Mouse (Mus musculus) spleen, postnatal 10 days (tissue): ENCODE data around the gene Gtf2a2.

Experiments used
- DNase-seq, 2 experiments: peaks; one replicate each; pipeline ENCODE4 v3.0.0; 2021 to 2022; ENCODE audit warnings: low spot score in 2 of 2

Gene Gtf2a2

DNA sequence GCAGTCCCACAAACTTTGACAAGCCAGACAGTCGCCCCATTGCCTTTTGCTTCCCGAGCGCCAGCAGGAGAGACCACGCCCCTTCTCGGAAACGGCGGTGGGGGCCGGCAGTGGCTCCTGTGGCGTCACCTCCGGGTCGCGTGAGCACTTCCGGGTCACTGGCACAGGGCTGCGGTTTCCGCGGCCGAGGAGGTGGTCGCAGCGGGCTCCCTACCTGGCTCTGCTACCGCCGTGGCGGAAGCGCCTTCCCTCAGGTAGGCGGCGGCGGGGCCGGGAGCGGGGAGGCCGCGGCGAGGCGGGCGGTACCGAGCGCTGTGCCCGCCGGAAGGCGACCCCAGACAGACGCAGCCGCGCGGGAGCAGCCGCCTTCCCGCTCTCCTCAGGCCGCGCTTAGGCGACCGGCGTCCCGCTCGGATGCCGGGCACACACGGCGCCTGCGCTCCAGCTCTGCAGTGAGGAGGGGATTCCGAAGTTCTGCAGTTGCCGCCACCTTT lies at the start of gene Gtf2a2:
Gtf2a2 (plus strand) TSS at position 143 of the 494 bp plus-strand sequence.
- DNase-seq, result peak; percentile 93 to 96

DNA sequence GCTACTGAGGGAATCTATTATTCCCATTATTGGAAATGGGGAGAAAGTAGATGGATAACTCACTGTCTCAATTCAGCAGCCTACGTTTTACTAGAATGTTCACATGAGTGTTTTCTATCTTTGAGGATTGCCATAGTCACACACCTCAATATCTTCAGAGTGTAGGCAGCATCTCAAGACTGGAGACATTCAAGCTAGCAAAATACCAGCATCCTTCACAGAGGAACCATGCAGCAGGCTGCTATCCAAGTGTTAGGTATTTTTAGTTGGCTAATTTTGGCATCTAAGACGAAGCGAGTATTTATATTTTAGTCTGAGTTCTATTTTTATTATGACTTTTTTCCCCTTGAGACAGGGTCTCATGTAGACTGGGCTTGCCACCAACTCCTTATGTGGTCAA lies 48.0 kb upstream of the Gtf2a2 start:
- no peak for DNase-seq

DNA sequence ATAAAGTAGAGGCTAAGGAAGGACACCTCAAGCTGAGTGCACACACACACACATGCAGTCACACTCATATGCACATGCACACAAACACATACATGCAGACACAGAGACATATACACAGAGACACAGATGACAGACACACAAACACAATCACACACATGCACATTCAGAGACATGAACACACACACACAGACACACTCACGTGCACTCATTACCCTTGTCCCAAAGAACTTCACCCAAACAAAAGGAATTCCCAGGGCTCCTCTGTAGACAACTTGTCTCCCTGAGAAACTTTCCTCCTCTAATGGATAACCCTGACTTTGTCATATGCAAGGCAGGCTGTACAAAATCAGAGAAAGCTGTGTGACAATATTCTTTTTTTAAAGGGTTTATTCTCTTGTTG lies 26.8 kb upstream of the Gtf2a2 start:
- no peak for DNase-seq

DNA sequence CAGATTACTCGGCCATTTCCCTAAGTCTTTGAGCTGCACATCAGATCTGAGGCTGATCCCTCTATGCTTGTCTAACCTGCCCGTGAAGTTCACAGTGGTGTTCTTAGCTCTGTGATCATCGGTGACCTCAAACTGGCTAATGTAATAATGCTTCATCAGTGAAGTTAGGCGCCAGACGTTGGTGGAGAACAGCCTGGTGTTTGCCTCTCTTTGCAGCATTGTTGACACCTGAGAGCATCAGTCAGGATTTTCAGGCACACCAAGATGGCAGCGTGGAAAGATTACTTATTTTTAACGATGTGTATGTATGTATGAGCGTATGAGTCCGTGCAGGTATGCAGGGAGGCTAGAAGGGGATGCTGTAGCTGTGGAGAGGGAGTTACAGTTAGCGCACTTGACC lies 26.3 kb upstream of the Gtf2a2 start:
- DNase-seq, result no peak

DNA sequence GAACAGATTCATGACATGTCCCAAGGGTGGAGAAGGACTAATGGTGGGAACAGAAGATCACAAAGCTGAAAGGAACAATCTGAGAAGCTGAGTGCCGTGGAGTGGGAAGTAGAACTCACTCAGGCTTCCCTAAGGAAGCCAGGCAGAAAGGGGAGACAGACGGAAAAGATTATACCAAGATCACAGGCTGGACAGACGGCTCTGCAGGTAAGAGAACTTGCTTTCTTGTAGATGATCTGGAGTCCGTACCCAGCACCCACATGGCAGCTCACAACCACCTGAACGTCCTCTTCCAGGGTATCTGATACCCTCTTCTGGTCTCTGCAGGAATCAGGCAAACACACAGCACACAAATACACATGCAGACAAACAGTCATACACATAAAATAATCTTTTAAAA lies 25.8 kb upstream of the Gtf2a2 start:
- DNase-seq, result no peak

DNA sequence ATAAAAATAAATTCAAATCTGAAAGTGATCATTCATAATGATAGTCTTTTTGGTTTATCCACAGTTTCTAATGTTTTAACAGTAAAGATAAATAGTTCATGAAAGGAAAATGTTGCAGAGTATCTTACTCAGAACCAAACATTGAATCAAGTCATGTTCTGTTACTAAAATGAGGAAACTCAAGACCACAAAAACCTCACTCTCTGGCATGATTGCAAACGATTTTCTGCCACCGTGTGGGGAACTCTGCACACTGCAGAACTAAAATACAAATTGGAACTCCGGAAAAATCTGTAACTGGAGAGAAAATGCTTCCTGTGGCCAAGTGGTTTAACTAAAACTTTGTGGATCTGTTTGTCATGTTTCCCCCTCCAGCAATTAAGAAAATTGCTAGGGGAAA lies 24.8 kb upstream of the Gtf2a2 start:
- DNase-seq, result peak; percentile 20 to 66

DNA sequence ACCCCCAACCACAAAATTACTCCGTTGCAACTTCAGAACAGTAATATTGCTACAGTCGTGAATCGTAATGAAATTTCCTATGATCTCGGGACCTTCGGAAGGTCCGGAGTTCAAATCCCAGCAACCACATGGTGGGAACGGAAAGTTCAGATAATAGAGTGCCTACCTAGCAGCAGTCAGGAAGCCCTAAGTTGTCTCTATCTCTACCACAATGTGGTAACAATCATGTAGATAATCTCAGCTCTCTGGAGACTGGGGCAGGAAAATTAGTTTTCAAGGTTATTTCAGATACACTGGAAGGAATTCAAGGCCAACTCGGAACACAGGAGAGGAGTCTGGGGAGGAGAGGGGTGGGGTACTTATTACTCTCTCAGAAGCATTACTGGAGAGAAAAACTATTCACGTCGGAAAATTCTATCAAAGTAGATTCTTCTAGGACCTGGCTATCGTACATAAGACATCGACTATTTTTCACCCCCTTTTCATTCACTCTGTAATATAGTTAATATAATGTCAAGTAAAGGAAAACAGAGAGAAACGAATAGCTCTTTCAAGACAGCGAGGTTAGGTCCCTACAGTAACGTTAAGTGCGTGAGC lies 23.5 kb upstream of the Gtf2a2 start:
- DNase-seq, result no peak

DNA sequence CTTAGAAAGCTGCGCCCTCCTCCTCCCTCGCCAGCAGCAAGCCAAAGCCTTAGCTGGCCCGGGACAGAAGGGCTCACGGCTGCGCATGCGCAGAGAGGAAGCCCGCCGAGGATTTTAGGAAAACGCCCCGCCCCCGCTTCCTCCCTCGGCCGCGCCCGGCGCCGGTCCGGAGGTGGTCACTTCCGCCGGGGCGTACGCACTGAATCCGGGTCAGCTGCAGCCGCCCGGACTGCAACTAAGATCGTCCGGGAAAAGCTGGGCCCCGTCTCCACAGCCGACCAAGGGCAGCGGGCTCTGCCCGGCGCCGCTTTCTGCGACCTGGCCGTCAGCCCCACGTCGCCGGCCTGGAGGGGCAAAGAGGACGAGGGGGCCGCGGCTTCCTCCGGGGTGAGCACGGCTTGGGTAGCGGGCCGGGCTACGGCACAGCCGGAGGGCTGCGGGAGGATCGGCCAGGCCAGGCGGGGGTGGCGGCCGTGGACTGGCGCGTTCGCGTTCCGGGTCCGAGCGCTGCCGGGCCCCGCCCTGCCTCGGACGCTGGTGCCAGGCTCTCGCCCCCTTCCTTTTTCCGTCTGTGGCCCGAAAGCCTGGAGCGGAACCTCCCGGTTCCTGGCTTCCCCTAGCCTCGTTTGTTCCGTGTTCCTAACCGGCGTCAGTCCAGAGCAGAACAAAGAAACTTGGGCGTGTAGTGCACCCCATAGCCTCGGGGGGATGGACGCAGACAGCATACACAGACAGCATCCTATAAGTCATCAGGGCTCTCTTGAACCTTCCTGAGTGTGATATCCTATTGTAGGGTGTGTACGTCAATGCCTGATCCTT lies 22.8 kb upstream of the Gtf2a2 start, which contains the start of gene Bnip2:
Bnip2 (plus strand) TSS at position 164 of the 819 bp plus-strand sequence.
- DNase-seq, result peak; percentile 90 to 95

DNA sequence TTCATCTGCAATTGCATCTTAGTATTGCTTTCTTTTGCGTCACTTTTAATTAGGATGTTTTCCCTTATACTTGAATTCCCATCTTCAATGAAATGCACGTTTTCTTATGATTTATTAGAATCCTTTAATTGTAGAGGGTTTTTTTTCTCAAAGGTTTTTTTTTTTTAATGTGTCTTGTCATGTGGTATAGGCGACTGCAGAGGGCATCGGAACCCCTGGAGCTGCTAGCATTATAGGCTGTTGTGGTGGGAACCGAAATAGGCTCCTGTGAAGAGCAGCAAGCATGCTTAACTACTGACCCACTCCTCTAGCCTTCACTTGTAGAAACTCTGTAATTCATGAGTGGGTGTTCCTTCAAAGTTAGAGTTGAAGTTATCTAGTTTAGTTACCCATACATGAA lies 22.0 kb upstream of the Gtf2a2 start:
- DNase-seq, result peak in 1 of 2 experiments; percentile 24

DNA sequence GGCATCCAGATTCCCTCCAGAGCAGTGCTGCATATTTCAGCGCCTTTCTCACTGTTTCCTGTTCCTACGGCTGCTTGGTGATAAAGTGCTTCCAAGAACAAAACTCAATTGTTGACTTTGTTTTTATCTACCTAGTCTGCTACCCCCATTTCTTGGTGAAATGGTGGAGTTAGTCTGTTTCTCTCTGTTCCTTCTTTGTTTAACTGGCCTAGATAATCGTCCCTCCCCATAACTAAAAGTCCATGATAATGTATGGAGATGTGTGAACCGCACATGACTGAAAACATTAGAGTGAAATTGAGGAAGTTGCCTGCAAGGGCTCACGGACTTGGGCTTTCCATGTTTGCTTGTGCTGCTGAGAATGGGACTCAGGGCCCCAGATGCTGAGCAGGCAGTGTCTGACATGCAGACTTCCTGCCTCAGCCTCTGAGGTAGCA lies 19.5 kb upstream of the Gtf2a2 start:
- peak in 1 of 2 experiments; percentile 18 for DNase-seq

DNA sequence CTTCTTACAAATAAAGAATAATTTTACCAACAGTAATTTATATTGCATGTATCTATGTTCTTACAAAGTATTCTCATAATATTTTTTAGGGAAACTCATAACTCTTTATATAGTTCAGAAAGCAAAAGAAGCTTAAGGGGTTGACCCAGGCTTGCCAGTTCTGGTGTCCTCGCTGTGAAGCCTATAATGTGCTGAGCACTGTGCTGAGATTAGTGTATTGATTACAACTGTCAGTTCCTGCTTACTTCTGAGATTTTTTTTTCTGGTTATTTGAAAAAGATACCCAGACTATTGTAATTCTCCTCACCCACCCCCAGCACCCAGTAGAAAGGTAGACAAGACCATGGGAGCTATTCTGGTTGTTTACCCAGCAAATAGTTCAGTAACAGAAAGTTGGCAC lies 18.9 kb upstream of the Gtf2a2 start:
- no peak for DNase-seq

DNA sequence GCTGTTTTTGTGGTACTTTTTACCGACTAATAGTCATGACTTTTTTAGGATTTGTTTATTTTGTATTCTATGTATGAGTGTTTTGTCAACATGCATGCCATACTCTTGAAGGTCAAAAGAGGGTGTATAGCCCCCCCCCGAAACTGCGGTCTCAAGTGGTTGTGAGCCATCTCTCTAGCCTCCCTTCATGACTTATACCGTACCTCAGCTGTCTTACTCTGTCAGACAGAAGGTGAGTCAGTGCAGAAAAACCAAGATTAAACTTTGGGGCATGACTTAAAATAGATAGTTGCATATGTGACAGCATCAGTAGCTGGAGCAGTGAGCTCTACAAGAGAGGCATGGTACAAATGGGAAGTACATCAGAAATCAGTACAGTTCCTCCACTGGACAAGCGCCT lies 17.8 kb upstream of the Gtf2a2 start:
- DNase-seq, result no peak

DNA sequence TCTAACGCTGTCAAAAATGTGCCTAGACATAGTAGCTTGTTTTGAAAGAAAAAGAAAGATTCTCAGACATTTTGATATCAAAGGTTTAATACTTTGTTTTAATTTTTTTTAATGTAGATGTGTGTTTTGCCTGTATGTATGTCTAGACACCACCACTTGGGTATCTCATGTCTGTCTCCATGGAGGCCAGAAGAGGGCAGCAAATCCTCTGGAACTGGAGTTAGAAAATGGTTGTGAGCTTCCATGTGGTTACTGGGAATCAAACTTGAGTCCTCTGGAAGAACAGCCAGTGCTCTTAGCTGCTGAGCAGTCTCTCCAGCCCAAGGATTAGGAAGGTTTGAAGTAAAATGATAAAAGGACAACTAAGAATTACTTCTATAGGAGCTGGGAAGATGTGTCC lies 13.0 kb upstream of the Gtf2a2 start:
- DNase-seq, result no peak

DNA sequence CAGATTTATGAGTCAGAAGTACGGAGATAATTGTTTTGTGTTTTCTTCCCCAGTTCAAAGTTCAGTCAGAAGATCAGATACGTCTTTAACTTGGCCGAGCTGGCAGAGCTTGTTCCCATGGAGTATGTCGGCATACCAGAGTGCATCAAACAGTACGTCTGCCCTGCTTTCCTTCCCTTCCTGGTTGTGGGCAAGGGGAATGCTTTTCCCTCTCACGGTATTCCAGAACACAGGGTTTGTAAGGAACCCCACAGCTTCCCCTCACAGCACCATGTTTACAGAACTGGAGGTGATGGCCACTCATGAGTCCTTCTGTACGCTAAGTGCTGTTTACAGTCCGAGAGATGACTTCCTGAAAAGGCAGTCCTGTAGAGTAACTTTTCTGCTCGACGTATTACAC lies 8.8 kb upstream of the Gtf2a2 start:
- DNase-seq, result no peak

DNA sequence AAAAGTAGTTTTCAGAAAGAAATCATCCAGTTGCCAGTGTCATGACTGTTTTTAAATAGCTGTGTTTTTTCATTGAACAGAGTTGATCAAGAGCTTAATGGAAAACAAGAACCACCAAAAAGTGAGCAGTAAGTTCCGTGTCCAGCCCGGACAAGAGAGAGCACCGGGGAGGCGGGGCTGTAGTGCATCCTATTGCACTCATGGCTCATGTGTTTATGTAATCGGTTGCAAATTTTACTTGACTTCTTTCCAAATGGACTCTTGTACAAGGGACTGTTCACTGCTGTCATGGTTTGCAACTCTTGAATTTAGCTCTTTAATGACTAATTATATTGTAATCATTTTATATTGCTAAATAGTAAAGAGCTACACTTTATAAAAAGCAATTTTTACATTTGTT lies 5.4 kb upstream of the Gtf2a2 start:
- no peak for DNase-seq

DNA sequence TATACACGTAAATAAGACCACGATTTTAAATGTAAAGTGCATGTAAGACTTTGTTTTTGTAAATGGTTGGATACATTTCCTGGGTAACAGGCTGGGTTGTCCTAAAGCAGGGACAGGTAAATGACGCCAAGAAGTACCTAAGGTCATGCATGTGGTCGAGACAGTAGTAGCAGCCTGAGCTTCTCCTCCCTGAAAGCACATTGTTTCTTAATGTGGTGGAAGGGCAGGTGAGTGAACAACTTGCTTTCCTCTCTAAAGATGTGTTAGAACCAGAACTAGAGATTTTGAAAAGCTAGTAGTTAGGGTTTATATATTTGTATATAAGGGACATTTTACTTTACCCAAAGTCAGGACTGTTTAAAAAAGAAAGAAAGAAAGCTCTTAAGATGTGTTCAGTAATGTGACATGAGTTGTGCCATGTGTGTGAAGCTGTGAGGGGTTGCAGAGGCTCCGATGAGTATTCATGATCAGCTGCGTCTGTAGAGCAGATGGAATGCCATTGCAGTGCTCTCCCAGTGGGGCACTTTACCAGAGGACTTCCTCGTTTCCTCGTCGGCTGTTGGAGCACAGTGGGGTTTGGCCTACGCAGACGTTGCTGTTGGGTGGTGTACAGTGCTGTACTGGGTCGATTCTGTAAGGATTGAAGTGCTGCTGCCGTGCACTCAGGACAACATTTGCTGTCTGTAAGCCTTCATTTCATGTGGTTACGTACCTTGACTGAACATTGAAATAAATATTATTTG lies 4.7 kb upstream of the Gtf2a2 start:
- no peak for DNase-seq

DNA sequence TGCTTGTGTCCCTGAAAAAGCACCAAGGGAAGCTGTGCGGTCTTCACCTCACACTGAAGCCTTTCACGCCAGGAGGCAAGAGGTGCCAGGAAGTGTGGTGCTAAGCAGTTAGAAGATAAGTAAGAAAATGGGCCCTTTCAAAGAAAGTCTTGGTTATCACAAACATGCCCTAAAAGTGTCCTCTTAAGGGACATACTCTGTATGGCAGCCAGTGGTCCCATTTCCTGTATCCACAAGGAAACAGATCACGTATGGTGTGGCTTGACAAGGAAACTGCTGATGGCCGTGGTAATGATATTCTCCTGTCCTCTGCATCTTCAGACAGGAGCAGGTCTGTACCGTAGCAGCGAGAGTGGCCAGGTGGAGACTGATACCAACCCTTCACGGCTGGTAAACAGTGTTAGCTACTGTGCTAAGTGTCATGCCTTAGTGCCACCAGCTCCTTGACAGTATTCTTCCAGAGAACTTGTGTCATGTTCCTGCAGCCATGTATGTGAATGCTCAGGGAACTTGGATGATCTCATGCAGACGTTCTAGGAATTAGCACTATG lies 2.5 kb upstream of the Gtf2a2 start:
- no peak for DNase-seq

DNA sequence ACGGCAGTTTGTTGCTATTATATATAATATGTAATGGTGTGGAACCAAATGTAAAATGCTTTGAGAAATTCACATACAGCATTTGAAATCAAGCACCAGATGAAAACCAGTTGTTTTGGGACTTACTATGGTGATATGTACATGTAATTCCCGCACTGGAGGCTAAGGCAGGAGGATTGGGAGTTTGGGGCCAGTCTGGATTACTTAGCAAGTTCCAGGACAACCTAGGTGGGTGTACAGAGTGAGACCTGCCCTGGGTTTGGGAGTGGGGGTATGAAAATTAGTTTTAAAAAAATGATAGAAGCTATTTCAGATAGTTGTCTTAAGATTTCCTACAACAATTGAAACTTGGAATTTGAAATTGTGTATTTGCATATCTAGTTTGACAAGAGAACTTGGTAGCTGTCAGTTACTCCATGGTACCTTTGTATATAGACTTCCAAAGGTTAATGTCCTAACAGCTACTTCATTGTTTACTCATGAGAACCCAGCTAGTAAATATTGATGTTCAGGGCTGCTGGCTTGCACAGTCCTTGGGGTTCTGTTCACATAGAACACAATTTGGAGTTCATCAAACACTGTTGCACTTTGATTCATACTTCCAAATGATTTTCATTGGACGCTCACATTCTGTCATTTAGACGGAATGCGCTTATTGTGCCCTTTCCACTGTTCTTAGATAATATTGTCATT lies 1.4 kb upstream of the Gtf2a2 start:
- DNase-seq, result no peak

DNA sequence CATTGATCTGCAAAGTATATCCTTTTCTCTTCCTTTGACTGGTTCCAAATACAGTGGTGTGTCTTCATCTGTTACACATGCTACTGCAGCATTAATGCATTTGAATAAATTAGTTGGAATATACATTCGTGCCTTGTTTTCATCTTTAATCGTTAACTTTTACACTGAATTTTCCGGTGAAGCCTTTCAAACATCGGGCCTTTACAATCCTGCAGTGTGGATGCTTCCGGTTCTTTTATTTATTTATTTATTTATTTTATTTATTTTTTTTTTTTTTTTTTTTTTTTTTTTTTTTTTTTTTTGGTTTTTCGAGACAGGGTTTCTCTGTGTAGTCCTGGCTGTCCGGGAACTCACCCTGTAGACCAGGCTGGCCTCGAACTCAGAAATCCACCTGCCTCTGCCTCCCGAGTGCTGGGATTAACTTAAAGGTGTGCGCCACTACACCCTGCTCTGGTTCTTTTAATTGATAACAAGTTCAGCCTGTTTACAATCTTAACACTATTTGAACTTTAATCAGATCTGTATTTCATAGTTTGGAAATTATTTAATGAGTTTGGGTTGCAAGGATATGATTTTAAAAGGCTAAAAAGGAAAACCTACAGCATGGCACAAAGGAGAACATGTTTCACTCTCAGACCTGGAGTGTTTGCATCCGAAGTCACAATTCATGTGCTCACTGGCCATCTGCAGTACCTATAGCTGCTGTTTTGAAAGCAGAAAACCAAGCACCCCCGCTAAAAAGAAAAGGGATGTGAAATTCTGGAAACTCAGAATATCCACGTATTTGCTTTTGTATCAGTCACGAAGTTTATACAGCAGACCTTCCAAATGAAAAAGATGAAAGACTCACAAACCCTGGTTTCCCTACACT lies 578 bp upstream of the Gtf2a2 start:
- DNase-seq, result no peak

DNA sequence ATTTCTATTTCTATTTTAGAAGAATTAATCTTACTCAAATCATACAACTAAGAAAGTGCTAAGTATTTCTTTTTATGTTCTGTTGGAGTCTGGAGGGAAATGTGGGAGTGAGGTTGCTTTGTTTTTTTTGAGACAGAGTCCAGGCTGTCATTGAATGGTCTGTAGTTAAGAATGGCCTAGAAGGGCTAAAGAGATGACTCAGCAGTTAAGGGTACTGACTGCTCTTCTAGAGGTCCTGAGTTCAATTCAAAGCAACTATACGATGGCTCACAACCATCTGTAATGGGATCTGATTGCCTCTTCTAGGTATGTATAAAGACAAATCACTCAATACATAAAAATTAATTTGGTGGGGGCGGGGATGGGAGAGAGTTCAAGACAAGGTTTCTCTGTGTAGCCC lies 3.3 kb downstream of the Gtf2a2 start:
- no peak for DNase-seq

DNA sequence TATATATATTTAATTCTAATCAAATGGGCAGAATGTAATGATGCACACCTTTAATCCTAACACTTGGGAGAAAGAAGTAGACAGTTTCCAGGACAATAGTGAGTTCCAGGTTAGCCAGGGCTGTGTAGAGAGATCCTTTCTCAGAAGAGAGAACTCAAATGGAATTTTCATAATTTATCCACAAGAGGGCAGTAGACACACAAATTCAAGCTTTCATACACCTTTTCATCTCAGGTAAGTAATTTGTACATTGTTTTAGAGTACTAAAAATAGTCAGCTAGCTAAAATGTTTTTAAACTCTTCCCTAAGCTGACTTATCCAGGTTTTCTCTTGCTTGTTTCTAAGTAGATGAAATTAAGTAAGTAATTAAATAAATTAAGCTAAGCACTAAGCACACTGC lies 6.5 kb downstream of the Gtf2a2 start:
- DNase-seq, result no peak
